Comparison of ENCODE assay signal across 19 mouse cellular contexts in the genomic region with DNA sequence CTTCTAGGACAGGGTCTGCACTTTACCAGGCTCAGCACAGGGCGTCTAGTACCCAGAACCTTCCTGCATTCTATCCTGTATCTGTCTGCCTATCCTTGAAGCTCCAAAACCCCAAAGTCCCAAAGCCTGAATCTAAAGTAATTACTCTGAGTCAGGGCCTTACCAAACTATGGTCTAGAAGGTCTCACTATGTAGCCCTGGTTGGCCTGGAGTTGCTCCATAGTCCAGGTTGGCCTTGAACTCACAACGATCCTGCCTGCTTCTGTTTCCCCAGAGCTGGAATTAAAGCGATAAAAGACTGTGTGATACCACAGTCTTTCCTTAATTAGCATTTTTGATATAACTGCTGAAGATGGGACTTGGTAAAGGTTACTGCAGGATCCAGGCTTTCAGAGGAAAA. TPM values are rescaled to one million over a fixed set of nuclear protein-coding genes. Genes with fewer than 3 reads are reported as not detected.
DNase-seq lines count a peak whose midpoint lies in the region; TF ChIP-seq lines count a peak whose summit lies in the region.
"Had no signal": no experiment of that assay in that cellular context is flagged by ENCODE, and none has a peak within 500 bp of the region (broad histone marks: within the 10 kb centered on the region; RNA-seq: fewer than 3 reads in every experiment).

No protein-coding gene starts in this region.

- in situ Hi-C loops in ES-E14 (cut with MboI; ENCODE audit: low sequenced_read_pairs in 2 of 2, unreplicated experiment in 2 of 2) = no loop called here

- H3K4me1 ChIP-seq in ES-E14 (ENCODE audit: control insufficient read depth in 2 of 2, insufficient read depth in 2 of 2, low read length in 2 of 2, poor library complexity in 1 of 2) = peaks cover 18 to 36% of the 10 kb centered on the region in 2 experiments
- H3K4me1 ChIP-seq: embryonic facial prominence, embryonic 12.5 days; forebrain, embryonic 15.5 days; hindbrain, embryonic 15.5 days had no signal

- peak; percentile 70 for DNase-seq in adrenal gland, adult 8-10 months
- DNase-seq in adrenal gland, postnatal 4 days (ENCODE audit: low spot score in 2 of 2) = no peak
- no peak for DNase-seq in ES-E14 (ENCODE audit: low read depth, low spot score)
- peak; percentile 19 for DNase-seq in ZHBTc4 (ENCODE audit: low read depth, low spot score)
- DNase-seq in layer of hippocampus, postnatal 36 days = no peak
- DNase-seq in left cerebral cortex, adult 8-10 months (ENCODE audit: low spot score in 2 of 2) = no peak
- DNase-seq: cerebellum, adult 11 months; cerebellum, adult 2 months; cerebellum, adult 9-11 months; cerebellum, postnatal 25 days; gastrocnemius, postnatal 10 days; gastrocnemius, postnatal 36 days; kidney, adult 2 months had no signal

- peaks cover 22% of the 10 kb centered on the region for H3K36me3 ChIP-seq in ES-E14 (ENCODE audit: control insufficient read depth, insufficient read depth, low read length, poor library complexity, severe bottlenecking)

- H3K4me3 ChIP-seq in ES-E14 (ENCODE audit: insufficient read depth in 1 of 2, low read depth in 1 of 2, low read length in 2 of 2, poor library complexity in 1 of 2, severe bottlenecking in 1 of 2) = no peak overlapping the region
- H3K4me3 ChIP-seq: embryonic facial prominence, embryonic 12.5 days; embryonic facial prominence, embryonic 15.5 days; forebrain, embryonic 15.5 days; hindbrain, embryonic 12.5 days; hindbrain, embryonic 15.5 days had no signal

- peak overlapping the region; percentile 42; the same call in 1 of the 2 replicates for H3K27ac ChIP-seq in ES-E14 (ENCODE audit: insufficient read depth, low read depth, low read length, poor library complexity, severe bottlenecking)
- H3K27ac ChIP-seq: embryonic facial prominence, embryonic 12.5 days; embryonic facial prominence, embryonic 15.5 days; forebrain, embryonic 15.5 days; hindbrain, embryonic 12.5 days; hindbrain, embryonic 15.5 days had no signal

- no peaks in the 10 kb centered on the region for H3K9me3 ChIP-seq in ES-E14 (ENCODE audit: control insufficient read depth, insufficient read depth, low read depth, low read length)
- H3K9me3 ChIP-seq: embryonic facial prominence, embryonic 12.5 days; embryonic facial prominence, embryonic 15.5 days; forebrain, embryonic 15.5 days; G1E; hindbrain, embryonic 12.5 days; hindbrain, embryonic 15.5 days had no signal

- H3K9ac ChIP-seq in ES-E14 (ENCODE audit: insufficient read depth, low read depth, low read length, poor library complexity, severe bottlenecking) = no peak overlapping the region
- H3K9ac ChIP-seq: embryonic facial prominence, embryonic 12.5 days; embryonic facial prominence, embryonic 15.5 days; forebrain, embryonic 15.5 days; hindbrain, embryonic 12.5 days; hindbrain, embryonic 15.5 days had no signal

TF ChIP-seq in ES-E14, 5 proteins besides CTCF, POLR2A, EP300 and RAD21:
- TF ChIP-seq CHD2 (IDR thresholded peaks at IDR 0.05; ENCODE audit: low read depth, low read length) (no peak), ZNF384 (IDR thresholded peaks at IDR 0.05; ENCODE audit: low read depth, low read length) (no peak), HCFC1 (IDR thresholded peaks at IDR 0.05; ENCODE audit: borderline replicate concordance, insufficient read depth, low read length) (no peak), ZC3H11A (IDR thresholded peaks at IDR 0.05; ENCODE audit: borderline replicate concordance, low read depth, low read length) (no peak), MAFK (IDR thresholded peaks at IDR 0.05; ENCODE audit: insufficient read depth, low read depth, low read length) (no peak)

RNA-seq across cellular contexts. Expression of gene Dazap2, which starts 9.3 kb away (rescaled TPM):
- 100 to 1,000 TPM; 235 to 259 (median 252) TPM for total RNA-seq in adrenal gland, adult 8-10 months (2022)
- total RNA-seq in adrenal gland, postnatal 4 days (2021) = 100 to 1,000 TPM; 231 to 238 TPM
- total RNA-seq in ES-E14 (2012; rRNA removed) = 13.5 and 27.6 TPM in 2 replicates
- total RNA-seq in layer of hippocampus, postnatal 36 days (2021) = 100 to 1,000 TPM; 108 to 109 TPM
- 100 to 1,000 TPM; 118 to 126 (median 122) TPM for total RNA-seq in left cerebral cortex, adult 8-10 months (2022)

RNA-seq across cellular contexts. Expression of gene Smagp, which starts 12.3 kb away (rescaled TPM):
- total RNA-seq in adrenal gland, adult 8-10 months (2022) = 10 to 100 TPM; 42.7 to 64.0 (median 55.6) TPM
- total RNA-seq in adrenal gland, postnatal 4 days (2021) = 10 to 100 TPM; 26.7 to 34.3 TPM
- 20.0 and 27.3 TPM in 2 replicates for total RNA-seq in ES-E14 (2012; rRNA removed)
- total RNA-seq in layer of hippocampus, postnatal 36 days (2021) = 1 to 10 TPM; 1.7 to 2.1 TPM
- 1 to 10 TPM; 1.9 to 3.1 (median 2.3) TPM for total RNA-seq in left cerebral cortex, adult 8-10 months (2022)

RNA-seq across cellular contexts. Expression of gene Pou6f1, which starts 24.7 kb away (rescaled TPM):
- 10 to 100 TPM; 17.1 to 33.5 (median 23.8) TPM for total RNA-seq in adrenal gland, adult 8-10 months (2022)
- 10 to 100 TPM; 30.7 to 34.4 TPM for total RNA-seq in adrenal gland, postnatal 4 days (2021)
- 2.9 and 4.1 TPM in 2 replicates for total RNA-seq in ES-E14 (2012; rRNA removed)
- 100 to 1,000 TPM; 105 to 106 TPM for total RNA-seq in layer of hippocampus, postnatal 36 days (2021)
- total RNA-seq in left cerebral cortex, adult 8-10 months (2022) = 100 to 1,000 TPM; 119 to 151 (median 133) TPM

RNA-seq across cellular contexts. Expression of gene Bin2, which starts 44.9 kb away (rescaled TPM):
- 1 to 10 TPM; 2.5 to 7.0 (median 3.8) TPM for total RNA-seq in adrenal gland, adult 8-10 months (2022)
- 1 to 10 TPM; 4.0 to 4.8 TPM for total RNA-seq in adrenal gland, postnatal 4 days (2021)
- total RNA-seq in ES-E14 (2012; rRNA removed) = 7.9 and 12.5 TPM in 2 replicates
- total RNA-seq in layer of hippocampus, postnatal 36 days (2021) = 1 to 10 TPM; 5.3 to 5.6 TPM
- 10 to 100 TPM in 1 of 4 experiments, 1 to 10 TPM in 3; 6.8 to 10.0 (median 7.6) TPM for total RNA-seq in left cerebral cortex, adult 8-10 months (2022)

Comparison
In these comparisons a context has a peak if more than half of its experiments do, and no peak if none do; other contexts are left out.
1. DNase-seq: peak in adrenal gland, adult 8-10 months (single experiment) and ZHBTc4 (single experiment); none in adrenal gland, postnatal 4 days (0 of 2), ES-E14 (single experiment), layer of hippocampus, postnatal 36 days (0 of 2) and left cerebral cortex, adult 8-10 months (0 of 2).